Mouse (Mus musculus) gastrocnemius, adult 2 months (tissue): ENCODE data around the gene Tmem176b. TPM values are rescaled to one million over a fixed set of nuclear protein-coding genes. Genes with fewer than 3 reads are reported as not detected.

Source experiments
- DNase-seq: peaks from one replicate; pipeline ENCODE4 v3.0.0; 2022
- H3K27ac ChIP-seq: fragments of 200-600 bp; 2 replicates; pipeline ENCODE4 v1.8.1; 2022; ENCODE audit warnings: mild to moderate bottlenecking
- H3K4me3 ChIP-seq: fragments of 200-600 bp; 2 replicates; pipeline ENCODE4 v1.8.1; 2022; ENCODE audit warnings: mild to moderate bottlenecking, moderate library complexity
- CTCF ChIP-seq: fragments of 200-600 bp; IDR thresholded peaks from 2 replicates; pipeline ENCODE4 v1.8.1; 2022; ENCODE audit warnings: antibody characterized with exemption, mild to moderate bottlenecking, moderate library complexity
- intact Hi-C: fragments of 180-260 bp; cut with DNase I; formaldehyde crosslinking; loops from one replicate; pipeline ENCODE4 v1.15.1; 2025
- total RNA-seq, 2 experiments: library from RNA; stranded (reverse); gene quantifications; 2 replicates each; pipeline ENCODE4 v1.2.3; 2021

Gene Tmem176b
- total RNA-seq, 2 experiments from 2014 or later, result 11.4 to 12.9 TPM

DNA sequence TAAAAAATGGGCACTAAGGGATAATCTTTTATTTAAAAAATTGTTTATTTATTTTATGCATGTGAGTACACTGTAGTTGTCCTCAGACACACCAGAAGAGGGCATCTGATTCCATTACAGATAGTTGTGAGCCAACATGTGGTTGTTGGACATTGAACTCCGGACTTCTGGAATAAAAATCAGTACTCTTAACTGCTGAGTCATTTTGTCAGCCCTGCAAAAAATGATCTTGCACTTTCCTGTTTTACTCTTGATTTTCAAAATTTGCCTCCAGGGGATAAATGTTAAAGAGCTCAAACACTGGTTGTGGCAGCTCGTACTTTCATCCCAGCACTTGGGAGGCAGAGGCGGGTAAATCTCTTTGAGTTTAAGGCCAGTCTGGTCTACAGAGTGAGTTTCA lies 34.5 kb downstream of the Tmem176b start:
- H3K27ac ChIP-seq, result no peak overlapping the region
- no peak for TF ChIP-seq CTCF
- H3K4me3 ChIP-seq, result no peak overlapping the region
- no peak for DNase-seq
- intact Hi-C loops, result no loop called here

- Histone ChIP-seq H3K27ac (no peak overlapping the region), H3K4me3 (no peak overlapping the region)
- DNase-seq, result no peak
- TF ChIP-seq CTCF, result no peak
- intact Hi-C loops, result no loop called here
These were observed 37.0 kb downstream of the Tmem176b start for GRCm38 (mm10) chr6:48804346-48804745.

GRCm38 (mm10) chr6:48803406-48804051 lies 37.8 kb downstream of the Tmem176b start:
- Histone ChIP-seq H3K27ac (no peak overlapping the region), H3K4me3 (no peak overlapping the region)
- no peak for TF ChIP-seq CTCF
- intact Hi-C loops, result no loop called here
- DNase-seq, result no peak

DNA sequence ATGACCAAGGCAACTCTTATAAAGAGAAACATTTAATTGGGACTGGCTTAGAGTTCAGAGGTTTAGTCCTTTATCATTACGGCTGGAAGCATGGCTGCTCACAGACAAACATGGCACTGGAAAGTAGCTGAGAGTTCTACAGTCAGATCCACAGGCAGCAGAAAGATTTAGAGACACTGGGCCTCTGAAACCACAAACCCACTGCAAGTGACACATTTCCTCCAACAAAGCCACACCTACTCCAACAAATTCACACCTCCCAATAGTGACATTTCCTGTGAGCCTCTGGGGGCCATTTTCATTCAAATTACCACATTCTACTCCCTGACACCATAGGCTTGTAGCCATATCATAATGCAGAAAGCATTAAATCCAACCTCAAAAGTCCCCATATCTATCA lies 39.4 kb downstream of the Tmem176b start:
- H3K4me3 ChIP-seq, result no peak overlapping the region

DNA sequence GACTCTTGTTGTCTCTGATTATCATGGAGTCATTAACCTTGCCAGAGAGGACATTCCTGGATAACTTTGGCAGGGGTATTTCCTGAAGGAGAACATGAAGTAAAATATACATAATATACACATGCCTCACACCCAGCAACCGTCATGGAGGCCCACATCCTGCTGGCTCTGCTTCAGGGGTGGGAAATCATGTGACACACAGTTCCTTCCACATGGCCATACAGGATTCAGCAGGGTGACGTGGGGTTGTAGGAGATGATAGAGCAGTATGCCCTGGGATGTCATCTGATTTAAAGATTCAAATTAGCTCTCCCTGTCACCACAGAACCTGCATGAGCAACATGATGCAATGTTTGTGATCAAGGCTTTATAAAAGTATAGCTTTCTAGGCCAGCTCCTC lies 53.4 kb downstream of the Tmem176b start:
- no peak overlapping the region for H3K4me3 ChIP-seq
- no peak for DNase-seq
- no peak overlapping the region for H3K27ac ChIP-seq
- intact Hi-C loops, result no loop called here
- TF ChIP-seq CTCF, result no peak

More for the DNA sequence above, 39.4 kb downstream of the Tmem176b start:
- no peak for TF ChIP-seq CTCF
- H3K27ac ChIP-seq, result no peak overlapping the region
- intact Hi-C loops, result no loop called here
- no peak for DNase-seq

- DNase-seq, result no peak
- no peak for TF ChIP-seq CTCF
- H3K4me3 ChIP-seq, result no peak overlapping the region
- peak overlapping the region; percentile 20 for H3K27ac ChIP-seq
- intact Hi-C loops, result no loop called here
These were observed 55.7 kb downstream of the Tmem176b start for GRCm38 (mm10) chr6:48785601-48786000.

GRCm38 (mm10) chr6:48785189-48785588 lies 56.1 kb downstream of the Tmem176b start:
- TF ChIP-seq CTCF, result no peak
- peak overlapping the region; percentile 62 for H3K27ac ChIP-seq
- H3K4me3 ChIP-seq, result no peak overlapping the region
- DNase-seq, result peak; percentile 19
- intact Hi-C loops, result no loop called here

DNA sequence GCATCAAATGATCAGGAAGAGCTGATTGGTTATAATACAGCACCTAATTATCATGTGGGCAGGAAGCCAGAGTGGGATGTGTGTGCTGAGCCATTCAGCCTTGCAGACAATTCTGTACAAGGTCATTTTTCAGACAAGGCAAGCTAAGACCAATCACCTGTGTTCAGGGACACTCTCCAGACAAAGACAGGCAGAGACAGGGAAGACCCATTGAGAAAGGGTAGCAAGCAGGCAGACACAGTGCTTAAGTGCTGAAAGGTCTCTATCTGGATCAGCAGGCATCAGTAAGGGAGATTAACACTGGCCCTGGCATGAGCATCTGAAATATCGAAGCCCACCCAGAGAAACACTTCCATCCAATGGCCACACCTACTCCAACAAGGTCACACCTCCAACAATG lies 56.9 kb downstream of the Tmem176b start:
- intact Hi-C loops, result no loop called here
- Histone ChIP-seq H3K4me3 (no peak overlapping the region), H3K27ac (peak overlapping the region; percentile 62)
- no peak for DNase-seq
- TF ChIP-seq CTCF, result no peak

Other genes with a start within 250 kb of the Tmem176b start
- 10 to 100 TPM; 27.8 to 33.5 TPM for gene Repin1, start 247.6 kb downstream of the Tmem176b start, total RNA-seq
- gene Gm44965, start 247.6 kb downstream of the Tmem176b start, total RNA-seq, result not detected
- gene Zfp775, start 239.4 kb downstream of the Tmem176b start, total RNA-seq, result 1 to 10 TPM; 8.0 to 10.0 TPM
- under 1 TPM; 0.38 to 0.50 TPM for gene AI854703, start 214.7 kb downstream of the Tmem176b start, total RNA-seq
- gene Gimap8, start 194.3 kb downstream of the Tmem176b start, total RNA-seq, result 1 to 10 TPM; 2.4 to 3.2 TPM
- 1 to 10 TPM; 1.1 to 1.2 TPM for gene Gimap9, start 165.4 kb downstream of the Tmem176b start, total RNA-seq
- 1 to 10 TPM; 3.6 to 5.5 TPM for gene Gimap4, start 156.9 kb downstream of the Tmem176b start, total RNA-seq
- gene Gimap6, start 133.3 kb downstream of the Tmem176b start, total RNA-seq, result 10 to 100 TPM in 1 of 2 experiments, 1 to 10 TPM in 1; 8.4 to 13.8 TPM
- gene Gm28053, start 122.9 kb downstream of the Tmem176b start, total RNA-seq, result under 1 TPM in 1 of 2 experiments, not detected in 1; 0.84 TPM
- gene Gimap7, start 122.9 kb downstream of the Tmem176b start, total RNA-seq, result not detected
- 1 to 10 TPM; 2.2 to 2.3 TPM for gene Gimap1, start 102.4 kb downstream of the Tmem176b start, total RNA-seq
- 1 to 10 TPM; 1.5 to 1.6 TPM for gene Gimap5, start 95.3 kb downstream of the Tmem176b start, total RNA-seq
- not detected for gene Gimap3, start 70.6 kb downstream of the Tmem176b start, total RNA-seq
- 1 to 10 TPM; 3.4 to 5.3 TPM for gene Tmem176a, start 577 bp downstream of the Tmem176b start, total RNA-seq
- gene Aoc1, start 31.4 kb upstream of the Tmem176b start, total RNA-seq, result not detected
- not detected for gene 1600015I10Rik, start 88.4 kb upstream of the Tmem176b start, total RNA-seq
- gene Doxl2, start 133.5 kb upstream of the Tmem176b start, total RNA-seq, result not detected
- gene Svs1, start 145.4 kb upstream of the Tmem176b start, total RNA-seq, result not detected
- gene Gpnmb, start 195.1 kb upstream of the Tmem176b start, total RNA-seq, result 1 to 10 TPM in 1 of 2 experiments, under 1 TPM in 1; 0.71 to 4.0 TPM
- 10 to 100 TPM; 45.6 to 51.4 TPM for gene Malsu1, start 232.3 kb upstream of the Tmem176b start, total RNA-seq